Mouse (Mus musculus): ENCODE measurements around the gene Hdac4. TPM values are rescaled to one million over a fixed set of nuclear protein-coding genes. Genes with fewer than 3 reads are reported as not detected.
A peak's percentile ranks its signal among the peaks of the same experiment; 100 is the strongest.

Gene Hdac4
- total RNA-seq, 2 experiments from 2014 or later, result 35.2 to 42.7 TPM

DNA sequence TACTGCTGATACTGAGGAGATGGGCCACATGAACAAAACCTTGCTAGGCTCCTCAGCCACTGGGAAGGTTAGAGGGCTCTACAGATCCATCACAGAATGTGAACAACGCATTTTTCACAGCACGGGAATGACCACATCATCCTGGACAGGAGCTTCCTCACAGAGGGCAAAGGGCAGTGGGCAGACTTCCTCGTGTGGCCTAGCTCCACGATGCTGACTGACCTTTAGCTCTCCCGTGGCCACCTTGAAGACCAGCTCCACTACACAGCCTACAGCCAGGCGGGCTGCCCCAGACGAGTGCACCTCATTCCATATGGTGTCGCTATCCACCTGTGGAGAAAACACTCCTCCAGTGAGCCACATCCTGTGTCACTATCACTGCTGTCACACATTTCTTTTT lies 234.3 kb downstream of the Hdac4 start:
- no peak for DNase-seq

DNA sequence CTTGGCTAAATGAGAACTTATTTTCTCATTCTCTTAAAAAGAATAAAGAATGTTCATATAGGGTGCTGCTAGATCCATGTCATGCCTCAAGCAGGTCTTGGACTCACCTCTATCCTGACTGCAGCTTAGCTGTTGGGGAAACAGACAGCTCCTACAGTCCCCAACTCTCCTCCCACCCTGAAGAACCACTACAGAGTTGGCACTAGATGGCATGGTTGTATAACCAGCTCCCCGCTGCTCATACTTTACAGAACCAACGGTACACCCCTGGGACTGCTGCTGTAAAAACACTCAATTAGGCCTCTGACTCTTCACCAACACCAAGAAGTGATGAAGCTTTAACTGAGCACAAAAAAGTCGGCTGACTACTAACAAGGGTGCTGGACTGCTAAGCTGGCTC lies 235.6 kb downstream of the Hdac4 start:
- no peak for DNase-seq

DNA sequence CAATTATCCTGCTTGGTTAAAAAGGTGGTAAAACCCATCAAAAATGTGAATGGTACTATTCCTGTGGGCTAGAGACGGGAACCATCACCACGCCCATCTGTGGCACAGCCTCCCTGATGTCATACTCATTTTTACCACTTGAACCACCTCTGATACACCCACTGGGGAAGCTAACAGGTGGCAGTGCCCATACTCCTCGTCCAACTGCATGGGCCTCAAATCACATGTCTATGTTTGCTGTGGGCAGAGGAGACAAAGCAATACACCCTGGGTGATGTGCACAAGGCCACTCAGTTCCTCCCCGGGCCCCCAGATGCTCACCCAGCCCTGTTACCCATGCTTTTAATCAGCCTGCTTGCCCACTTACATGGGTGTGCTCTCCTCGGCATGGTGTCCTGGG lies 236.5 kb downstream of the Hdac4 start:
- DNase-seq, result no peak

DNA sequence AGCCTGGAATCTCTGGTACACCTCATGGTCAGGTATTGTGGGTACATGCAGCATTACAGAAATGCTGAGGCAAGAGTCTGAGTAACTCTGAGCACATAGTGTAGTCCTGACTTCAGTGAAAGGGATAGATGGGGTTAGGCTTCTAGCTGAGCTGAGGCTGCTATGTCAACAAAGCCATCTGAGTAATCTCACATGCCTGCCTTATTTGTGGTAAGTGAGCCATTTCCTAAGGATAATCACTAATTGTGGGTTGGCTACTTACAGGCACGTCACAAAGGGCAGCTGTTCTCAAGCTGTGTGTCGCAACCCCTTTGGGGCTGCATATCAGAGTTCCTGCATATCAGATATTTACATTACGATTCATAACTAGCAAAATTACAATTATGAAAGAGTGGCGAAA lies 239.3 kb downstream of the Hdac4 start:
- DNase-seq, result no peak

DNA sequence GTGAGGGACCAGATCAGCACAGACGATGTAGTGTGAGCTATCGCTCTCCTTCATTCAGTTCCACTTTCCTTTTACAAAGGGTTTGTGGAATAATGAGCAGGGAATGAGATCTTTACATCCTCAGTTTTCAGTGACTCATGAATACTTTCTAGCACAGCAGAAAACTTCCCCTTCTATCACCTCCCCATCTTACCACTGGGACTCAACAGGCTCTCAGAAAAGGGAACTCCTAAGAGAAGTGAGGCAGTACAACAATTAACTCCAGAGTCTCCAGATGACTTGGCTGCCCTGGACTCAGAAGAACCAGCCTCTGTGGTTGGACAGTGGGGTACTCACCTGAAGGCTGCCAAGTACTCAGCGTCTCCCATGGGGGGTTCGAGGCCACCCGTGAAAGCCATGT lies 240.5 kb downstream of the Hdac4 start:
- DNase-seq, result no peak

DNA sequence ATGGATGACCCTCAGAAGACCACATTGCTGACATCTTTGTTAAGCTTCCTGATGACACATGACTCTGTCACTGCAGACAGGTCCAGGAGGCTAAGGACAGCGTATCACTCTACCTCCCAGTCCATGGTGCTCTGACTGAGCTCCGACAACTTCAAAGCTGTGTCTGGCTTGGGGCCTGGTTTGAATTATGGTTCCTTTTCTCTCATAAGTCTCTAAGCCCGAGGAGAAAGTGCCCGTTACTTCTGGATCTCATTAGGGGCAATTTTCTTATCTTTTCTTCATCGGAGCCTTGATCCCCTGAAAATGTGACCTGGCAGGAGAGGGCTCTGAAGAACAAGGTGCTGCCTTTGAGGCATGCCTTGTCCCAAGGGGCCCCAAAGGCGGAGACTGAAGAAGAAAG lies 242.6 kb downstream of the Hdac4 start:
- no peak for DNase-seq

DNA sequence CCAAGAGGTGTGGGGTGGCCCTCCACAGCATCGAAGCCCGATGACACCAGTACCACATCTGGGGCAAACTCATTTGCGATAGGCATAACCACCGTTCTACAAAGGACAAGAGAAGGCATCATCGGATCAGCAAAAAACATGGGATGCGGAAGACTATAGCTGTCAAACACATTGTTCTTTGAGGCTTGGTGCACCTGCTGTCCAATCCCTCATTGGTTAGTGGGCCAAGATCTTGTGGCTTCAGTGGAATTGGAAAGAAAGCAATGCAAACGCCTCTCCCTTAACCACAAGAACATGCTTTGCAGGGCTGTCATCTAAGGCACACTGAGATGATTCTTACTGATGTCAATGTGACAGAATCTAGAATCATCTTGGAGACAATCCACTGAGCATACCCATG lies 248.1 kb downstream of the Hdac4 start:
- DNase-seq, result no peak

DNA sequence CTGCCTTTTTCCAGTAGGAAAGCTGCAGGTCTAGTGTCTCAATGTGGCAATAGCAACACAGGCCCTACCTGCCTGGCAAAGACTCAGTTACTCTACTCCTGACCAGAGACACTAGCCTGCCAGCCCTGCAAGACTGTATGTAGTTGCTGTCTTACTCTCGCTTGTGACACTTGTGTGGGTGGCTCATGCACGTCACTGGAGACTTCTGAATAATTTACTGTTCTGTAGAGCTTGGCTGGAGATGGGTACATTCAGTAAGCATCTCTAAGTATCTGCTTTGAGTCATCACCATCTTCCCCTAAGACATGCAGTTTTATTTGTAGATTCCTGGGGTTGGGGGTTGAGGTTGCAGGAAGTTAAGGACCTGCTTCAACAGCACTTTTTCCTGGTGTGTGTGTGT lies 252.9 kb downstream of the Hdac4 start:
- no peak for DNase-seq

DNA sequence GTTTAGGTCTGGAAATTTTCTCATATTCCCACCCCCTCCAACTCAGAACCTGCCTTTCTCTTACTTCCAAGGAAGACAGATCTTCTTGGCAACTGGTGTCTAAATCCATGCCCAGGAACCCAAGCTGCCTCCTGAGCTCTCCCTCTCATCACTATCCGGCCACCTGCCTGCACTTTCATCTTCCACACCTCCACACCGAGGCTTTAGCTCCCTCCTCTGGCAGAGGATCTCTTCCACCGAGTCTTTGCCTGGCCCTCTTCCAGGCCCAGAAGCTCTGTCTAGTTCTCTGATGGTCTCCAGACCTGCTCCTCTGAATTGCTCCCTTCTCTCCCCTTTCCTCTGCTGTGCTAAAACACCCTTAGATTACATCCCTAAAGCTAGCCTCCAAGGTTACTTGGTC lies 253.5 kb downstream of the Hdac4 start:
- DNase-seq, result peak; percentile 30 to 32

DNA sequence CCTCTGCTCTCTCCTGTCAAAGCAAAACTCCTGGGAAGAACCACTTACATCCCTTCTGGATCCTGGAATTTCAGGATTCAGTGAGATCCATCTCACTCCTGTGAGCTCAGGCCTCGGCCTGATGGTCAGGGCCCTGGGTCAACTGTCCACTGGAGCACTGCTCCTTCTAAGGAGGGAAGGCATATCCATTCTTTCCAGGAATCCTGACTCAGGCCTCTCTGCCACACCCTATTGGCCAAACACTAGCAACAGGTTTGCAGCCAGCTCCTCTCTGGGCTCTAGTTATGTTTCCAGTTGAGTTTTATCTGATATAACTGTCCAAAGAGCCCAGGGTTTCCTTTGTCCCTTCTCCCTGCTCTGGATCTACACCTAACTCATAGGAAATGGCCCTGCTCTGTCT lies 254.4 kb downstream of the Hdac4 start:
- DNase-seq, result no peak

DNA sequence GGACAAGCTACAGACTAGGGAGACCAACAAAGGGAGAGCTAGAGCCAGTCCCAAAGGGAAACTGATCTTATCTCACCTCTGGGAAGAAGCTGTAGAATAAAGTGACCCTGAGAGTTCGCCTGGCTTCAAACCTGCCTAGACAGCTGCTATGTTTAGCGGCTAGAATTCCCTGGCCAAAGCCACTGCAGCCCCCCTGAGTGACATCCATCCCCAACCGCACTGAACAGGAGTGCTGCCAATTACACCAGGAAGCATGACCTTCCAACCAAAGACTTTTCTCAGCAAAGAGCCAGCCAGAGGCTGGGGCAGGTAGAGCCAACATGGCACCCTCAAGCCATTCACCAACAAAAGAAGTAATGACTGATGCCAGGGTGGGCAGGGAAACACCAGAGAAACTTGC lies 260.3 kb downstream of the Hdac4 start:
- peak; percentile 51 to 71 for DNase-seq

DNA sequence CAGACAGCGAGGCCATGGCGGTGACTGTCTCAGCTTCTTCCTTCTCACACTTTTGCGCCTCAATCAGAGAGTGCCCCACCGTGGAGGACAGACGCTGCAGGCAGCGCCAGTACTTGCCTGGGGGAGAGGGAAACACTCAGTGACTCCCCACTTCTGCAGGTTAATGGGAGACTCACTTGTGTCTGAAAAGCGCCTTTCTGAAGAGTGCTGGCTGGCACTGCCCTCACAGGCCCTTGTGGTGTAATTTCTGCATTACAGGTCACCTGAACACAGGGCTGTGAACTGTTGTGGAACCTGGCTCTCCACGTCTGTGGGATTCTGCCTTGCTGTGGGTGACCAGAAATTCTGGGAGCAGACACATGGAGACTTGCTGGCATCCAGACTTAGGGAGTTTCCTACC lies 261.8 kb downstream of the Hdac4 start:
- DNase-seq, result no peak

DNA sequence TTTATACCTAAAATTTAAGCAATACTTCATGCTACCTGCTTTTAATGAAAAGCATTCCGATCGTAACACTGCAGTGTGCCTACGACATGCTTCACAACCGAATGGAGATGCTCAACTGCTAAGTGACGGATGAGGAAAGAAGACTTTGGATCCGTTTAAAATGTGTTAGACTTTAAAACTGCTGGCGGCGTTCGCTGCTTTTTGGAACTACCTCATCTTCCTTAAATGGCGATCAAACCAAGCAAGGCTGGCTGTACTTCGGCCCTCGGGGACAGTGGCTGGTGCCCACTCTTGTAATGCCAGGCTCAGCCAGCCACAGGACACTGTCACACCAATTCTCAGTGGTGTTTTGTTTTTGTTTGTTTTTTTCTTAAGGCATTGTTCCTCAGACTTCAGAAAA lies 263.3 kb downstream of the Hdac4 start:
- no peak for DNase-seq

DNA sequence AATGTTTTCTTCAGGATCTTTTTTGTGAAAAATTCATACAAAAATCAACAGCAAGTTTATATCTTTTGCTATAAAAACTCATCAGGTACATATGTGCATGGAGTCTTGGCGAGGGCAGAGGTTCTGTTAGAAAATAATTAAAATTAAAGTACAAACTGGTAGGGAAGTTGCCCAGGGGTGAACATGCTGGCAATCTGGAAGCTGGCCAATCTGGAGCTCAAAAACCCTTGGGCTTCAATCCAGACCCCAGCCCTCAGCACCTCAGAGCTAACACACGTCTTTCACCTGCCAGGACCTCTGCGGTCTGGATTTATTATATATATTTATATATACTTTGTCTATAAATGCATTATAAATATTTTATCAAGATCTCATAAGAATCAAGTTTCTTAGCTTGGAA lies 263.7 kb downstream of the Hdac4 start:
- no peak for DNase-seq

DNA sequence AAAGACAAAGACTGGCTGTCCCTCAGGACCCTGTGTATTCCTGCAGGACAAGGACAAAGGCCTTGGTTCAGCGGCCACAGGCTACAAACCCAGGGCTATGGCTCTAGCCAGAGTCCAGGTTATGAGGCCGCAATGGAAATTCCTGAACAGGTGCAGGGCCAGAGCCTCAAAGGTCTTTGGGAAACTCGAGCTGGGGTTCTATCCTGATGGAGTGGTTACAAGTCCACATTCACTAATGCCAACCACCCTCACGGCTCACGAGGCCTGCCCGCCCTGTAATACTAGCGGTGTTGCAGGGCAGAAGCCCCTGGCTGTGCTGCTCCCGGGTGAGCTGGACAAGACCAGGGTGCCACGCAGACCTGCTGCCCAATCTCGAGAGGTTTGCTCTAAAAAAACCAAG lies 264.3 kb downstream of the Hdac4 start:
- DNase-seq, result no peak

DNA sequence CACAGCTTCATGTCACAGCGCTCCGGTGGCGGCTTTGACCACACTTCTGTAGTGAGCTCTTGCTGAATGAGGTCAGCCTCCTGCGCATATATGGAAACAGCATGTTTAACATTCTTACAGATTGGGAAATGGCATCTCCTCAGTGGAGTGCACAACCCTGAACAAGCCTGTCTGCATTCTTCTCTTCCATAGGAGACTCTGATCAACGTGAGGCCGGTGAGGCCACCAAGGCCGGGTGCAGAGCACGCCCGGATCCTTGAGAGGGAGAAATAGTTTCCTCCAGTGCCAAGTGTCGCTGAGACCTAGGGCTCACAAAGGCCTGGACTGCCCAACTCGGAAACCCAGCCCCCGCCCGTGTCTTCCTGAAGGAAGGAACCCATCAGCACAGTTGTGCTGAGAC lies 266.4 kb downstream of the Hdac4 start:
- no peak for DNase-seq

DNA sequence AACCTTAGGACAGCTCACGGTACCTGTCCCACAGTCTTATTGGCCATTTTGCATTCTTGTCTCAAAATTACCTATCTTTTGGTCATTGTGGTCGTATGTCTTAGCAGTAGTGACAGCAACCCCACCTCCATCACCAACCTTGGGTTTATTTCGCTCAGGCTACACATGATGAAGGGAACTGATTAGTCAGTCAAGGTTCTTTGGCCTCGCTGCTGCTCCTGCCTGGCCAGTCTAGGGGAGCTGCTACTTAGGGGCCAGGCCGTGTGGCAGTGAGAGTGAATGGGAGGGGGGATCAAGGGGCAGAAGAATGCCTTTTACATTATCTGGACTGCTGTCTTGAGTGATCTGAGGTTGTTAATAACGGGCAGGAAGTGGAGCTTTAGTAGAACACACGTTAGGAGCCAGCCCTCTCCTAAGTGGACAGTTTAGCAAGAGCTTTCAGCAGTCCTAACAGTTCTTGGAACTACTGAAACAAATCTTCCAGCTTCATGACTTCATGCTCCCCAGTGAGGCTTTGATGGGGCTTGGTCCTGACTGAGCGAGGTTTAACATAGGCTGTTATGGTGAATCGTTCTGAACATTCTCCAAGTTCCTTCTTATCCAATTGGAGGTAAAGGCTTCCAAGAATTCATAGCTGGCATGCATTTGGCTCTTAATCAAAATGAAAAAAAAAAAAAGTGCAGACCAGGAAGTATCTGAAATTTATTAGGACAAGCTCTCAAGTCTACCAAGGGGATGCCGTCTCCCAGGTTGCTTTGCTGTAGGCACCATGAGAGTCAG lies 267.8 kb downstream of the Hdac4 start:
- DNase-seq, result no peak

DNA sequence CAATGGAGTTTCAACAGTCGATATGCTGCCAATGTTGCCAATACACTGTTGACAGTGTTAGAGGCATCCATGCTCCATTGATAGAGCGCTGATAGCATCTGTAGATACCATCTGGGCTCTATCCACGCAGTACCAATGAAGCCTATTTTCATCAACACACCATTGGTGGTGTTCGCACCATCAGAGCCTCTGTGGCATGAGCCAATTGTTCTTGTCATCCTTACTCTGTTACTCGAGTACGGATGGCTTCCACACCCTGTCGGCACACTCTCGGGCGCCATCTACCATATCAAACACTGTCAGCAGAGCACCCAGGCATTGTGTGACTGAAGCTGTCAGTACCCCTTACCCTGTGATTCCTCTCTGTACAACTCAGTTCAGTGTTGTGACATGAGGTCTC lies 271.9 kb downstream of the Hdac4 start:
- DNase-seq, result no peak

DNA sequence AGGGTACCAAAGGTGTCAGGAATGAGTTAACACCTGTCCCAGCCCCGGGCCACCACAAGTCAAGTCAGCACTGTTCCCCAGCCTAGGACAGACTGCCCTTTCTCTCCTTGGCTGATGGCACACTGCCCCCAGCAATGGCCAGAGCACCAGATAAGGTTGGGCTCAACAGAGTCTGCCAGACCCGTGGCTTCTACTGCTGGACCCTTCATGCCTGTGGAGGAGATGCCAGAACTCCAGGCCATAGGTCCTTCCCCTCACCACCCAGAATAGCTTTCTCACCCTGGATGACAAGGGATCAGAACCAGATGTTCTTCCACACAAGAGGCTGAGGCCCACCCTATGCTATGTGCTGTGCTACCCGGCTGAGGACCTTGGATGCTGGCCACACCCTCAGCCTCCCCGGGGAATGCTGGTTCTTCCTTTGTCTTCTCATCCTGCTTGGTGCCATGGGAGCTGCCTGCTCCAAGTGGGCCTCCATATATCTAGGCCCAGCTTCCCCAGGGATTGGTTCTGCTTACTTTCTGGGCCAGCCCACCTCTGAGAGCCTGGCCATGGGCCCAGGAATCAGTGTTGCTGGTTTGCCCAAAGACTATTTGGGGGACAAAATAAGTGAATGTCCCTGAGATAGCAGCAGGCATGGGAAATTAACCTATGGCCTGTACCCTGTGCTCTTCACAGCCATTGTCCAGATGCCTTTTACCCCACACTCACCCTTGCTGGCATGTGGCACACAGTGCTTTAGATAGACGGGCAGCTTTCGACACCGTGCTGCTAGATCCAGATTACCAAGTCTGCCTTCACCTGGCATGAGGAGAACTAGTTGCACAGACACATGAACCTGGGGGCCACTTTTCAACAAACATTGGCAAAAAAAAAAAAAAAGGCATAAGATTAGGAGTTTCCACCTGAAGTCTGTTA lies 273.0 kb downstream of the Hdac4 start:
- peak; percentile 73 to 86 for DNase-seq

DNA sequence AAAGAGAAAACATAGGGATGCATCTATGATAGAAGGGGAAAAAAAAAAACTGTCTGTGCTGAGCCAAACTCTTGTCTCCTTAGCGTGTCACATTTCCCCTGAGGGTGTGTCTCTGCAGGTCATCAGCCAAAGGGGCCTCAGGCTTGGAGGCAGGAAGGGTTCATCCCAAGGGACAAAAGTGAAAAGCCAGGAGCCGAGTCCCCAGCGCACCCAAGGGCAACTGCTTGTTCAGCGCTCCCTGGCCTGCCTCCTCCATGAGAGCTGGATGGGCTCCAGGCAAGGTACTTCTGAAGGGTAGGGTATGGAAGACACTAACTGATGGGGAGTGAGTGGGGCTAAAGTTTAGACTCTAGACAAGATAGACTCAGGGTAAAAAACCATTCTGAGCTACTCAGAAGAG lies 273.8 kb downstream of the Hdac4 start:
- DNase-seq, result peak in 1 of 2 experiments; percentile 39

DNA sequence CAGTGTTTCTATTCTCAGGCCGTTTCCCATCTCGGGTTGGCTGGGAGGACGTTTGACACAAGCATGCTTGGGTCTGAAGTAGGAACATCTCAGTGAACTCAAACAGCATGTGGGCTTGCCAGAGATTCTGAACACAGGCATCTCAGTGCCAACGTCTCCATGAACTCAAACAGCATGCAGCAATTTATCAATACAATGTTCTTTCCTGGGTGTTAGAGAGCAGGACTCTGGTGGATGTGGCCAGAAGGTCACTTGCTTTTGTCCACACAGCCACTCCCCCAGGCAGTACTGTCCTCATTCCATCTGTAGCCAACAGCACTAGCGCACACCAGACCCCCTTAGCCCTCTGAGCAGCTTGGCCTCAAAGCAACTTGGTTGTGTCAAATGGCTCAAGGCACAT lies 274.2 kb downstream of the Hdac4 start:
- DNase-seq, result peak; percentile 27 to 40

DNA sequence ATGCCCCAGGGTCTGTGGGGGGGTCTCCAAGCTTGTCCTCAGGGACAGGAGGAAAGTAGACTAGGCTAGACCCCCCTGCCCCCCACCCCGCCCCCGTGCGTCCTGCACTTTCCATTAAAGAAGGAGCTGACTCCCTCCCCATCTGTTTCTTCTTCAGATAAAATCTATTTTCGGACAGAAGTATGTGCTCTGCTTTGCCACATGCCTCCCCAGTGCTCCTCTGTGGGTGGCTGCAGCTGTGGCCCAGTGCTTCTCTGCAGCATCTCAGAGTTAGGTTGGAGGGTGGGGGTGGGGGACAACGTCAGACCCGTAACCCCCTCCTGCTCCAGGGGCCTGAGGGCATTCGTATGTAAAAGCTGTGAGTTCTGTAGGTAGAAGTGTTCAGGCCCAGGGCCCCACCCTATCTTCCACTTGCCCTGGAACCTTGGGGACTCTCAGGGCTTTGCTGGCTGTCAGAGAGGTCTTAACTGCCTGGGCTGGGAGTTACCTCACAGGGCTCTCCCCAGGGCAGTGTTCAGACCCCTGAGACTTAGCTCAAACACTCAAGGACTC lies 275.4 kb downstream of the Hdac4 start:
- DNase-seq, result no peak

DNA sequence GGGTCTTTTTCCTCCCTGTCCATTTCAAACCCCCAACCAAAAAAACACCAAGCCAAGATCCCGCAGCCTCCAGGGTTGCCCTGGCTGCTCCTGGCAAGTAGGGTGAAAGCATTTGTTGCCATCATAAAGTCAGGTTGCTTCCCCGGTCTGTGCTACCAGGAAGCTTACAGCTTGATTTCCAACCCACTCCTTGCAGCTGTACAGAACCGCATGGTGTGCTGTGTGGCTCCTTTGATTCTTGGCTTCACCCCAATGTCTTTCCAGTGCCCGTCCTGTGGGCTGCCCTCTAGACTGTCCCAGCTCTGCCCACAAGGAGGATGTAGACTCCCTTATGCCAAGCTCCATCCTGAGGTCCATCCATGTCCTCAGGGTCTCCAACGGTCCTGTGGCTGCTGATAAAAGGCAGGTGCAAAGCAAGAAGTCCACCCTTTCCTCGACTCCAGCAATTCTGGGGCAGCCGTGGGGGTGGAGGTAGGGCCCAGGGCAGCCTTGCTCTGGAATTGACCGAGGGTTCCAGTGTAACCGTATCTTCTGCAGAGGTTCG lies 277.2 kb downstream of the Hdac4 start:
- no peak for DNase-seq

Measured in heart, adult 18-20 months (tissue).